Mouse (Mus musculus) right cerebral cortex, postnatal 14 days (tissue): ENCODE data around the gene Mrpl33.

Experiments used
- DNase-seq: peaks from one replicate; pipeline ENCODE4 v3.0.0; 2022

Gene Mrpl33

GRCm38 (mm10) chr5:31699397-31699796 lies 102.7 kb downstream of the Mrpl33 start:
- DNase-seq = no peak

- DNase-seq = peak; percentile 32
Measured at GRCm38 (mm10) chr5:31704971-31705370, 108.2 kb downstream of the Mrpl33 start.

- no peak for DNase-seq
Measured at GRCm38 (mm10) chr5:31706826-31707225, 110.1 kb downstream of the Mrpl33 start.

GRCm38 (mm10) chr5:31709389-31709788 lies 112.7 kb downstream of the Mrpl33 start:
- DNase-seq = no peak

GRCm38 (mm10) chr5:31713280-31713711 lies 116.6 kb downstream of the Mrpl33 start:
- no peak for DNase-seq

- no peak for DNase-seq
Measured at GRCm38 (mm10) chr5:31713841-31714264, 117.1 kb downstream of the Mrpl33 start.
